Mouse (Mus musculus): ENCODE data around the gene Gins2.

GRCm38 (mm10) chr8:120626461-120626860 is 37.4 kb upstream of the Gins2 start:
- no peak for TF ChIP-seq POLR2AphosphoS5 (IDR thresholded peaks at IDR 0.05; ENCODE audit: insufficient replicate concordance, low read depth, low read length)
- no peak for TF ChIP-seq GATA1 (IDR thresholded peaks at IDR 0.05; ENCODE audit: borderline replicate concordance, low read length)
- no peak for TF ChIP-seq CTCF (IDR thresholded peaks at IDR 0.05; ENCODE audit: low read depth, low read length)
- no peak for TF ChIP-seq GATA2 (IDR thresholded peaks at IDR 0.05; ENCODE audit: borderline replicate concordance, low read depth, low read length)
- no peak for TF ChIP-seq TAL1 (conservative IDR thresholded peaks at IDR 0.05; ENCODE audit: low read depth, low read length)
